Mouse (Mus musculus) lung, adult 2 months (tissue): ENCODE measurements at regions not wholly inside any gene's neighbourhood (a gene's known extent, or its start where the extent isn't known, plus 50 kb on each side); places are given as distances from the start of the nearest gene placed in this dataset.

Experiments
- CTCF ChIP-seq: fragments of 200-500 bp; IDR thresholded peaks from 2 replicates; pipeline ENCODE4 v1.5.1; 2011; ENCODE audit warnings: mild to moderate bottlenecking, low read length, control low read depth; ENCODE audit not compliant: insufficient read depth
- POLR2A ChIP-seq: fragments of 200-500 bp; IDR thresholded peaks from 2 replicates; pipeline ENCODE4 v1.6.1; 2011; ENCODE audit warnings: low read depth, mild to moderate bottlenecking, control low read depth, low read length, borderline replicate concordance; ENCODE audit errors: extremely low read depth

- TF ChIP-seq CTCF (no peak), POLR2A (no peak)
Measured at GRCm38 (mm10) chr5:148691486-148691885, 138.9 kb upstream of the Ubl3 start.
